Mouse (Mus musculus) adrenal gland, postnatal 36 days (tissue): ENCODE measurements around the gene Col12a1. TPM values are rescaled to one million over a fixed set of nuclear protein-coding genes. Genes with fewer than 3 reads are reported as not detected.

Experiments
- DNase-seq, 2 experiments: peaks; one replicate each; pipeline ENCODE4 v3.0.0; 2021; ENCODE audit warnings: mixed read lengths in 1 of 2
- total RNA-seq, 2 experiments: library from RNA; stranded (reverse); gene quantifications; 2 replicates each; pipeline ENCODE4 v1.2.3; 2021

The Col12a1 gene
- total RNA-seq, 2 experiments from 2014 or later: 15.7 to 21.2 TPM

GRCm38 (mm10) chr9:79605722-79606121, 112.9 kb downstream of the Col12a1 start:
- no peak for DNase-seq

- no peak for DNase-seq
Observed at GRCm38 (mm10) chr9:79604546-79604945, 114.1 kb downstream of the Col12a1 start.

GRCm38 (mm10) chr9:79603448-79603847, 115.2 kb downstream of the Col12a1 start:
- no peak for DNase-seq

- DNase-seq: no peak
Observed at GRCm38 (mm10) chr9:79600237-79600570, 118.4 kb downstream of the Col12a1 start.

GRCm38 (mm10) chr9:79599395-79600236, 119.0 kb downstream of the Col12a1 start:
- DNase-seq: no peak

- DNase-seq: no peak
Observed at GRCm38 (mm10) chr9:79598578-79598977, 120.1 kb downstream of the Col12a1 start.

- DNase-seq: no peak
Observed at GRCm38 (mm10) chr9:79586415-79587195, 132.0 kb downstream of the Col12a1 start.

- DNase-seq: no peak
Observed at GRCm38 (mm10) chr9:79566838-79567237, 151.8 kb downstream of the Col12a1 start.

- DNase-seq: no peak
Observed at GRCm38 (mm10) chr9:79553297-79553696, 165.3 kb downstream of the Col12a1 start.

Other genes with a start within 250 kb of the Col12a1 start
- 100 to 1,000 TPM; 369 to 384 TPM for gene Cox7a2, start 41.0 kb upstream of the Col12a1 start, total RNA-seq
- gene Tmem30a, start 74.7 kb upstream of the Col12a1 start, total RNA-seq: 100 to 1,000 TPM; 115 to 146 TPM